Mouse (Mus musculus) CH12.LX (cell line): ENCODE measurements around the gene Ick. TPM values are rescaled to one million over a fixed set of nuclear protein-coding genes. Genes with fewer than 3 reads are reported as not detected.

Source experiments
- DNase-seq: peaks from one replicate; pipeline ENCODE4 v3.0.0-alpha.2; 2013; ENCODE audit errors: extremely low read depth
- H3K27ac ChIP-seq: 2 replicates; pipeline ENCODE4 v1.5.1; 2012; ENCODE audit warnings: low read depth, mild to moderate bottlenecking, control low read depth, moderate library complexity; ENCODE audit not compliant: insufficient read depth
- H3K27me3 ChIP-seq: replicated peaks from 2 replicates; pipeline ENCODE3; 2012; ENCODE audit warnings: inconsistent platforms
- H3K36me3 ChIP-seq, 2 experiments: replicated peaks in 1 of 2; 2 replicates each; pipeline versions ENCODE3 to v1.6.1; 2012; ENCODE audit warnings: inconsistent platforms in 1 of 2, low read length in 1 of 2, mild to moderate bottlenecking in 1 of 2, mixed read lengths in 1 of 2, moderate library complexity in 1 of 2; ENCODE audit not compliant: control insufficient read depth in 1 of 2, insufficient read depth in 1 of 2
- H3K4me1 ChIP-seq, 2 experiments: 2 replicates each; pipeline ENCODE4 v1.6.1; 2012; ENCODE audit warnings: inconsistent platforms in 1 of 2, moderate library complexity in 1 of 2; ENCODE audit not compliant: insufficient read depth in 2 of 2, control insufficient read depth in 1 of 2
- H3K4me2 ChIP-seq: 2 replicates; pipeline ENCODE4 v1.6.1; 2012; ENCODE audit warnings: low read depth, mild to moderate bottlenecking, control low read depth; ENCODE audit not compliant: poor library complexity, insufficient read depth, severe bottlenecking
- H3K4me3 ChIP-seq, 3 experiments: fragments of 150-350 bp in 1 of 3; sonication (generic) in 1 of 3; replicated peaks in 1 of 3; 2 replicates each; pipeline versions ENCODE3 to v1.5.1; 2011 to 2012; ENCODE audit warnings: low read depth in 2 of 3, low read length in 2 of 3, mild to moderate bottlenecking in 2 of 3, moderate library complexity in 2 of 3, control low read depth in 1 of 3, improper control_type of control experiment in 1 of 3, inconsistent platforms in 1 of 3, mixed read lengths in 1 of 3; ENCODE audit not compliant: poor library complexity in 1 of 3
- H3K79me2 ChIP-seq: replicated peaks from 2 replicates; pipeline ENCODE4 v1.6.1; 2012; ENCODE audit warnings: mild to moderate bottlenecking, moderate library complexity; ENCODE audit not compliant: control insufficient read depth, poor library complexity, insufficient read depth, severe bottlenecking; ENCODE audit errors: extremely low read depth
- H3K9ac ChIP-seq: 2 replicates; pipeline ENCODE4 v1.6.1; 2012; ENCODE audit warnings: low read depth, mild to moderate bottlenecking, control low read depth, moderate library complexity; ENCODE audit not compliant: insufficient read depth
- H3K9me3 ChIP-seq: replicated peaks from 2 replicates; pipeline ENCODE3; 2012; ENCODE audit warnings: low read length, inconsistent platforms, mixed read lengths
- CHD1 ChIP-seq: IDR thresholded peaks from 2 replicates; pipeline ENCODE4 v1.6.1; 2012; ENCODE audit warnings: low read depth, low read length, improper control_type of control experiment, inconsistent platforms
- CTCF ChIP-seq, 2 experiments: IDR thresholded peaks in 1 of 2; conservative IDR thresholded peaks in 1 of 2; 2 replicates each; pipeline ENCODE4 v1.5.1; 2011 to 2012; ENCODE audit warnings: low read depth in 2 of 2, low read length in 2 of 2, improper control_type of control experiment in 1 of 2, inconsistent platforms in 1 of 2, mild to moderate bottlenecking in 1 of 2, moderate library complexity in 1 of 2
- EP300 ChIP-seq: IDR thresholded peaks from 2 replicates; pipeline ENCODE4 v1.6.1; 2011; ENCODE audit warnings: low read length, improper control_type of control experiment
- ETS1 ChIP-seq: conservative IDR thresholded peaks from 2 replicates; pipeline ENCODE4 v1.6.1; 2012; ENCODE audit warnings: low read depth, mild to moderate bottlenecking, inconsistent platforms, low read length, improper control_type of control experiment, moderate library complexity
- GABPA ChIP-seq: IDR thresholded peaks from 2 replicates; pipeline ENCODE4 v1.6.1; 2012; ENCODE audit warnings: low read depth, low read length, improper control_type of control experiment, inconsistent platforms; ENCODE audit not compliant: insufficient replicate concordance
- HCFC1 ChIP-seq: IDR thresholded peaks from 2 replicates; pipeline ENCODE4 v1.6.1; 2012; ENCODE audit warnings: low read depth, mild to moderate bottlenecking, inconsistent platforms, low read length, improper control_type of control experiment
- KAT2A ChIP-seq: IDR thresholded peaks from 2 replicates; pipeline ENCODE4 v1.6.1; 2012; ENCODE audit warnings: low read length, improper control_type of control experiment, inconsistent platforms; ENCODE audit not compliant: insufficient replicate concordance
- MEF2A ChIP-seq: IDR thresholded peaks from 2 replicates; pipeline ENCODE4 v1.6.1; 2014; ENCODE audit warnings: low read depth, mild to moderate bottlenecking, inconsistent platforms, low read length, improper control_type of control experiment, borderline replicate concordance
- MXI1 ChIP-seq: IDR thresholded peaks from 2 replicates; pipeline ENCODE4 v1.6.1; 2011; ENCODE audit warnings: mild to moderate bottlenecking, low read depth, low read length, improper control_type of control experiment
- NELFE ChIP-seq: IDR thresholded peaks from 2 replicates; pipeline ENCODE4 v1.6.1; 2011; ENCODE audit warnings: low read depth, low read length, improper control_type of control experiment
- NRF1 ChIP-seq: IDR thresholded peaks from 2 replicates; pipeline ENCODE4 v1.6.1; 2014; ENCODE audit warnings: low read depth, mild to moderate bottlenecking, inconsistent platforms, low read length, improper control_type of control experiment, moderate library complexity
- RCOR1 ChIP-seq: conservative IDR thresholded peaks from 2 replicates; pipeline ENCODE4 v1.6.1; 2012; ENCODE audit warnings: low read depth, mild to moderate bottlenecking, inconsistent platforms, low read length, improper control_type of control experiment
- TCF12 ChIP-seq: IDR thresholded peaks from 2 replicates; pipeline ENCODE4 v1.6.1; 2014; ENCODE audit warnings: low read depth, mild to moderate bottlenecking, inconsistent platforms, low read length, improper control_type of control experiment
- ZKSCAN1 ChIP-seq: IDR thresholded peaks from 2 replicates; pipeline ENCODE4 v1.6.1; 2012; ENCODE audit warnings: low read depth, inconsistent platforms, low read length, improper control_type of control experiment, borderline replicate concordance
- ZNF384 ChIP-seq: IDR thresholded peaks from 2 replicates; pipeline ENCODE4 v1.6.1; 2012; ENCODE audit warnings: low read depth, low read length, improper control_type of control experiment, inconsistent platforms
- dilution Hi-C: fragments of 300-500 bp; cut with MboI; formaldehyde crosslinking; loops from 2 replicates; pipeline ENCODE4 v1.14.3; 2020; ENCODE audit warnings: low sequenced_read_pairs; ENCODE audit not compliant: extremely low pct_unique_long_range_greater_than_20kb, extremely low pct_ligation_motif_present
- in situ Hi-C: fragments of 300-500 bp; cut with MboI; formaldehyde crosslinking; loops from 3 replicates; pipeline ENCODE4 v1.14.3; 2019; ENCODE audit warnings: low sequenced_read_pairs, low pct_ligation_motif_present, low pct_unique_long_range_greater_than_20kb, mixed read lengths
- polyA plus RNA-seq: library from polyadenylated mRNA; unstranded; fragments of >175 nt; gene quantifications from 2 replicates; pipeline ENCODE4 v1.2.1, GENCODE M21; 2012; ENCODE audit warnings: low read depth; ENCODE audit not compliant: insufficient read length
- total RNA-seq, 2 experiments: library from RNA; depleted of rRNA; stranded (reverse); fragments of 300-350 nt in 1 of 2; fragments of >200 nt in 1 of 2; gene quantifications; 2 replicates each; pipeline ENCODE4 v1.2.3; 2012 to 2014

Ick gene
- total and polyA plus RNA-seq, 3 experiments, result 4.5 to 7.1 (median 4.8) TPM

DNA sequence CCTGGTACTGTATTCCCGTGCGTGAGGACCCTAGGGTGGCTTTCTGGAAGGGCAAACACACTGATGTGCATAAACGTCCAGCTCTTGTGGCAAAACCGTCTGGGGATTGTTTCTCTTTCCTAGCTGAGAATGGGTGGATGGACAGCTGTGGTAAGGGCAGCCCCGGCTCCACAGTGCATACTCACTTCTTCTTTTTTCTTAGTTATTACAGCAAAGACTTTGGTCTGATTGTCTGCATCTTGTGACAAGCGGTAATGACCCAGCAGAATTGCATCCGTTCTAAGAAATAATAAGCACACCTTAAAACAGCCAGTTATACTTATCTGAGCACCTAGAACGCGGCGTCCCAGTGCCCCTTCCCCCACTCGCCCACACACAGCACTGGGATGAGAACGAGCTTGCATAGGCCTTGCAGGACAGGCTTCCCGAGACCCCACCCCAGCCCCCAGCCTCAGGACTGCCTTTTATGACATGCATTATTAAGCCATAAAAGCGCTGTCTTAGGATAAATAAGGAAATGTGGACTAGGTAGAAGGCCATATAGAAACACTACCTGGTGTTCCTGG is 23.2 kb upstream of the Ick start:
- dilution Hi-C loops, result no loop called here

DNA sequence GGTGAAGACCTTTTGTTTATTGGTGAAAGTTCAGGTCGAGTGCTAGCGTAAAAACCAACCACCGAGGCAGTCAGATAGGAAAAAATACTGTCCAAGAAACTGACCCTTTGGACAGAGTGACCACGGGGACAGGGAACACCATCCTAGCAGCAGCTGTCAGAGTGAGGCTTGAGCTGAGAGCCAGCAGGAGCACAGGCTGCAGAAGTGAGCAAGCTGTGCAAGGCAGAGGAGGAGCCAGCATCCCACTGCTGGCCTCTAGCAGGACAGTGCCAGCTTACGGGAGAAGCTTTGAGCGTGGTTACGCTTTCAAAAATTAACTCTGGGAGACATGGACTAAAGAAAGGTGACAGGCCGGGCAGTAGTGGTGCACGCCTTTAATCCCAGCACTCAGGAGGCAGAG is 21.2 kb upstream of the Ick start:
- Histone ChIP-seq H3K27me3 (no peaks in the 10 kb centered on the region), H3K4me2 (no peak overlapping the region), H3K79me2 (no peaks in the 10 kb centered on the region), H3K9ac (no peak overlapping the region), H3K4me1 (peaks cover 0 to 38% of the 10 kb centered on the region in 2 experiments; a peak in 2 of 4 replicates), H3K9me3 (no peaks in the 10 kb centered on the region), H3K36me3 (peaks cover 33 to 70% of the 10 kb centered on the region in 2 experiments), H3K27ac (no peak overlapping the region), H3K4me3 (no peak overlapping the region)
- TF ChIP-seq KAT2A (no peak), ETS1 (no peak), NRF1 (no peak)
- dilution Hi-C loops, result no loop called here
- no peak for DNase-seq
- in situ Hi-C loops, result no loop called here

More for the DNA sequence above, 23.2 kb upstream of the Ick start:
- Histone ChIP-seq H3K27ac (no peak overlapping the region), H3K9me3 (no peaks in the 10 kb centered on the region), H3K27me3 (no peaks in the 10 kb centered on the region), H3K4me3 (no peak overlapping the region), H3K9ac (no peak overlapping the region), H3K4me2 (no peak overlapping the region), H3K79me2 (no peaks in the 10 kb centered on the region), H3K36me3 (peaks cover 38 to 71% of the 10 kb centered on the region in 2 experiments), H3K4me1 (peaks cover 0 to 38% of the 10 kb centered on the region in 2 experiments; a peak in 2 of 4 replicates)
- TF ChIP-seq MXI1 (no peak), MEF2A (no peak), CTCF (conservative IDR thresholded peaks at IDR 0.05 in 1 of 2, IDR thresholded peaks at IDR 0.05 in 1 of 2; ENCODE audit: low read depth in 2 of 2, low read length in 2 of 2) (no peak), ZKSCAN1 (no peak), GABPA (no peak), RCOR1 (no peak), CHD1 (no peak), TCF12 (no peak), EP300 (no peak), ZNF384 (no peak), HCFC1 (no peak), NELFE (no peak)
- in situ Hi-C loops, result no loop called here
- DNase-seq, result no peak
